Mouse (Mus musculus): ENCODE results near the gene Eps8l1. TPM values are rescaled to one million over a fixed set of nuclear protein-coding genes. Genes with fewer than 3 reads are reported as not detected.

Gene Eps8l1
- polyA plus RNA-seq, 1 experiment from 2014 or later: 2.0 TPM

GRCm38 (mm10) chr7:4501558-4502397 lies 41.3 kb downstream of the Eps8l1 start, which contains the start of gene Ppp1r12c:
Gene Ppp1r12c, minus strand, starts transcription at chr7:4501680.
- WGBS: under 1% methylated on average over 59 of the region's 62 CpGs
- Histone ChIP-seq H3K36me3 (ENCODE audit: control insufficient read depth, insufficient read depth, low read length) (peaks cover 4% of the 10 kb centered on the region), H3K4me2 (peak within 1 kb of the TSS; percentile 88)

DNA sequence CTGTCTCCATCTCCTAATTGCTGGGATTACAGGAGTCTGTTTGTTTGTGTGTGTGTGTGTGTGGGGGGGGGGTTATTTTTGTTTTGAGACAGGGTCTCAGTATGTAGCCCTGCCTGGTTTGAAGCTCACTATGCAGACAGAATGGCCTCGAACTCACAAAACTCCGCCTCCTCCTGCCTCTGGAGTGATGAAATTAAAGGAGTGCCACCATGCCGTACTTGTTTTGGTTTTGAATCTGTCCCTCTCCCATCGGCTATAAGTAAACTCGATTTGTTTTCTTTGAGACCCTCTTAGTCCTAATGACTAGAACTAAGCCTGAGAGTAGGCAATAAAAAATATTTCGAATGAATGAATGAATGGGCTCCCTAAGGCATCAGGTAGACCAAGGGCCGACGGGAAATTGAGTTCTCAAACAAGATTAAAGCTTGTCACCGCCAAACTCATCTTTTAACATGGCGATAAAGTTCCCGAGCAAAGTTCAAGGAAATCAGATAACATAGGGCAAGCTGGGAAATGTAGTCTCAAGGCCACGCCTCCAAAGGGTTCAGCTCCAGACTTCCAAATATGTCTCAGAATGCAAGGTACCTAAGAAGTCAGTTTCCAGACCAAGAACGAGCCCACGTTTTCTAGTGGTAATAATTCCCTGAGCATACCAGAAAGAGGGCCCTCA lies 42.1 kb downstream of the Eps8l1 start:
- peak overlapping the region; percentile 88 for H3K4me2 ChIP-seq
- DNase-seq (ENCODE audit: low spot score) (no peak), ATAC-seq (replicated peaks; ENCODE audit: low FRiP score) (peak; percentile 16)
- peak overlapping the region; percentile 88 for H3K27ac ChIP-seq (ENCODE audit: low read depth, low read length)
- H3K36me3 ChIP-seq (ENCODE audit: control insufficient read depth, insufficient read depth, low read length): 0 out of 2 replicates have a peak, but pooled peaks cover 2% of the 10 kb centered on the region
- H3K9ac ChIP-seq (ENCODE audit: low read depth, low read length): peak overlapping the region; percentile 97
- H3K9me3 ChIP-seq (ENCODE audit: control insufficient read depth, low read length): no peaks in the 10 kb centered on the region
- no peaks in the 10 kb centered on the region for H3K27me3 ChIP-seq (replicated peaks; ENCODE audit: control insufficient read depth, insufficient read depth, low read length)
- peak overlapping the region; percentile 96 for H3K4me3 ChIP-seq (ENCODE audit: low read depth, low read length)
- 5% methylated on average over 14 of the region's 14 CpGs for WGBS
- peaks cover 40% of the 10 kb centered on the region for H3K4me1 ChIP-seq (replicated peaks; ENCODE audit: control insufficient read depth, insufficient read depth, low read length)

More at GRCm38 (mm10) chr7:4501558-4502397, 41.3 kb downstream of the Eps8l1 start, which contains the start of gene Ppp1r12c:
- H3K4me1 ChIP-seq (replicated peaks; ENCODE audit: control insufficient read depth, insufficient read depth, low read length): peaks cover 38% of the 10 kb centered on the region
- peak; percentile 94 for DNase-seq (ENCODE audit: low spot score)
- H3K9ac ChIP-seq (ENCODE audit: low read depth, low read length): peak within 1 kb of the TSS; percentile 97
- no peaks in the 10 kb centered on the region for H3K9me3 ChIP-seq (ENCODE audit: control insufficient read depth, low read length)
- peak within 1 kb of the TSS; percentile 96 for H3K4me3 ChIP-seq (ENCODE audit: low read depth, low read length)
- peak within 1 kb of the TSS; percentile 88 for H3K27ac ChIP-seq (ENCODE audit: low read depth, low read length)
- peak; percentile 91 for ATAC-seq (replicated peaks; ENCODE audit: low FRiP score)
- no peaks in the 10 kb centered on the region for H3K27me3 ChIP-seq (replicated peaks; ENCODE audit: control insufficient read depth, insufficient read depth, low read length)

- Histone ChIP-seq H3K27ac (ENCODE audit: low read depth, low read length) (peak overlapping the region; percentile 41; the same call in 1 of the 2 replicates), H3K27me3 (replicated peaks; ENCODE audit: control insufficient read depth, insufficient read depth, low read length) (no peaks in the 10 kb centered on the region), H3K4me2 (no peak overlapping the region), H3K9ac (ENCODE audit: low read depth, low read length) (no peak overlapping the region), H3K36me3 (ENCODE audit: control insufficient read depth, insufficient read depth, low read length) (no peaks in the 10 kb centered on the region), H3K9me3 (ENCODE audit: control insufficient read depth, low read length) (no peaks in the 10 kb centered on the region), H3K4me3 (ENCODE audit: low read depth, low read length) (no peak overlapping the region), H3K4me1 (replicated peaks; ENCODE audit: control insufficient read depth, insufficient read depth, low read length) (peaks cover 40% of the 10 kb centered on the region)
- 76% methylated on average over 4 of the region's 4 CpGs for WGBS
- DNase-seq (ENCODE audit: low spot score) (no peak), ATAC-seq (replicated peaks; ENCODE audit: low FRiP score) (no peak)
Measured at GRCm38 (mm10) chr7:4503100-4503499, 42.6 kb downstream of the Eps8l1 start.

DNA sequence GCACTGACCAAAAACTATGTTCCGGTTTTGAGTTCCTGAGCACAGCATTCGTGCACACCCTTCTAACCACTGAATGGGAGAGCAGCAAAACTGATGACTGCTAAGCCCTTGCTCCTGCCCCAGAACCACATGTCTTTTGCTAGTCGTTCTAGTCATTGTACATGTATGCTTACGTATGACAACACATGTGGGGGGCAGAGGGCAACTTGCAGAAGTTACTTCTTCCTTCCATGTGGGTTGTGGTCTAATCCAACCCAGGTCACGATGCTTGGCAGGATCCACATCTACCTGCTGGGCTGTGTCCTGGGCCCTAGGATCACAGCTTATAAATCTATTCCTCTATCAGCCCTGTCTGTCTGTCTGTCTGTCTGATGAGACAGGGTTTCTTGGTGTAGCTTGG lies 43.4 kb downstream of the Eps8l1 start:
- Histone ChIP-seq H3K4me1 (replicated peaks; ENCODE audit: control insufficient read depth, insufficient read depth, low read length) (peaks cover 36% of the 10 kb centered on the region), H3K4me2 (no peak overlapping the region), H3K9me3 (ENCODE audit: control insufficient read depth, low read length) (no peaks in the 10 kb centered on the region), H3K27ac (ENCODE audit: low read depth, low read length) (peak overlapping the region; percentile 74), H3K9ac (ENCODE audit: low read depth, low read length) (no peak overlapping the region), H3K27me3 (replicated peaks; ENCODE audit: control insufficient read depth, insufficient read depth, low read length) (no peaks in the 10 kb centered on the region), H3K4me3 (ENCODE audit: low read depth, low read length) (no peak overlapping the region), H3K36me3 (ENCODE audit: control insufficient read depth, insufficient read depth, low read length) (no peaks in the 10 kb centered on the region)
- DNase-seq (ENCODE audit: low spot score) (no peak), ATAC-seq (replicated peaks; ENCODE audit: low FRiP score) (no peak)
- WGBS: 57% methylated on average over 5 of the region's 5 CpGs

- ATAC-seq (replicated peaks; ENCODE audit: low FRiP score): no peak
- 0 out of 2 replicates have a peak overlapping the region, but pooled peaks have one; percentile 6 for H3K4me3 ChIP-seq (ENCODE audit: low read depth, low read length)
- no peak for DNase-seq (ENCODE audit: low spot score)
- no peaks in the 10 kb centered on the region for H3K9me3 ChIP-seq (ENCODE audit: control insufficient read depth, low read length)
- H3K4me1 ChIP-seq (replicated peaks; ENCODE audit: control insufficient read depth, insufficient read depth, low read length): peaks cover 31% of the 10 kb centered on the region
- H3K36me3 ChIP-seq (ENCODE audit: control insufficient read depth, insufficient read depth, low read length): no peaks in the 10 kb centered on the region
- H3K27me3 ChIP-seq (replicated peaks; ENCODE audit: control insufficient read depth, insufficient read depth, low read length): no peaks in the 10 kb centered on the region
- H3K27ac ChIP-seq (ENCODE audit: low read depth, low read length): peak overlapping the region; percentile 74
- H3K4me2 ChIP-seq: peak overlapping the region; percentile 47
- peak overlapping the region; percentile 31; the same call in 1 of the 2 replicates for H3K9ac ChIP-seq (ENCODE audit: low read depth, low read length)
- 30% methylated on average over 11 of the region's 11 CpGs for WGBS
Measured at GRCm38 (mm10) chr7:4504646-4505435, 44.4 kb downstream of the Eps8l1 start.

- 33% methylated on average over 4 of the region's 4 CpGs for WGBS
- no peak overlapping the region for H3K4me3 ChIP-seq (ENCODE audit: low read depth, low read length)
- H3K4me1 ChIP-seq (replicated peaks; ENCODE audit: control insufficient read depth, insufficient read depth, low read length): peaks cover 24% of the 10 kb centered on the region
- H3K9me3 ChIP-seq (ENCODE audit: control insufficient read depth, low read length): no peaks in the 10 kb centered on the region
- no peak for DNase-seq (ENCODE audit: low spot score)
- ATAC-seq (replicated peaks; ENCODE audit: low FRiP score): no peak
- no peaks in the 10 kb centered on the region for H3K36me3 ChIP-seq (ENCODE audit: control insufficient read depth, insufficient read depth, low read length)
- no peak overlapping the region for H3K9ac ChIP-seq (ENCODE audit: low read depth, low read length)
- H3K27me3 ChIP-seq (replicated peaks; ENCODE audit: control insufficient read depth, insufficient read depth, low read length): no peaks in the 10 kb centered on the region
- no peak overlapping the region for H3K4me2 ChIP-seq
- H3K27ac ChIP-seq (ENCODE audit: low read depth, low read length): peak overlapping the region; percentile 21; the same call in 1 of the 2 replicates
Measured at GRCm38 (mm10) chr7:4507220-4507619, 46.7 kb downstream of the Eps8l1 start.

GRCm38 (mm10) chr7:4508062-4508738 lies 47.7 kb downstream of the Eps8l1 start:
- Histone ChIP-seq H3K36me3 (ENCODE audit: control insufficient read depth, insufficient read depth, low read length) (no peaks in the 10 kb centered on the region), H3K4me2 (peak overlapping the region; percentile 22; the same call in 1 of the 2 replicates), H3K4me1 (replicated peaks; ENCODE audit: control insufficient read depth, insufficient read depth, low read length) (peaks cover 24% of the 10 kb centered on the region), H3K9ac (ENCODE audit: low read depth, low read length) (no peak overlapping the region), H3K27ac (ENCODE audit: low read depth, low read length) (no peak overlapping the region), H3K27me3 (replicated peaks; ENCODE audit: control insufficient read depth, insufficient read depth, low read length) (no peaks in the 10 kb centered on the region), H3K4me3 (ENCODE audit: low read depth, low read length) (no peak overlapping the region), H3K9me3 (ENCODE audit: control insufficient read depth, low read length) (no peaks in the 10 kb centered on the region)
- DNase-seq (ENCODE audit: low spot score): no peak
- ATAC-seq (replicated peaks; ENCODE audit: low FRiP score): no peak
- 76% methylated on average over 27 of the region's 32 CpGs for WGBS

- peaks cover 24% of the 10 kb centered on the region for H3K4me1 ChIP-seq (replicated peaks; ENCODE audit: control insufficient read depth, insufficient read depth, low read length)
- H3K36me3 ChIP-seq (ENCODE audit: control insufficient read depth, insufficient read depth, low read length): no peaks in the 10 kb centered on the region
- DNase-seq (ENCODE audit: low spot score): no peak
- no peaks in the 10 kb centered on the region for H3K27me3 ChIP-seq (replicated peaks; ENCODE audit: control insufficient read depth, insufficient read depth, low read length)
- no peak overlapping the region for H3K4me3 ChIP-seq (ENCODE audit: low read depth, low read length)
- WGBS: 56% methylated on average over 8 of the region's 8 CpGs
- no peak for ATAC-seq (replicated peaks; ENCODE audit: low FRiP score)
- no peaks in the 10 kb centered on the region for H3K9me3 ChIP-seq (ENCODE audit: control insufficient read depth, low read length)
- peak overlapping the region; percentile 53 for H3K4me2 ChIP-seq
- H3K9ac ChIP-seq (ENCODE audit: low read depth, low read length): no peak overlapping the region
- H3K27ac ChIP-seq (ENCODE audit: low read depth, low read length): no peak overlapping the region
Measured at GRCm38 (mm10) chr7:4508739-4509116, 48.3 kb downstream of the Eps8l1 start.

Measured in liver, embryonic 11.5 days (tissue).